8 mouse cellular contexts compared by ENCODE assay signal in genomic region chr9:63091971-63092528, GRCm38 (mm10). TPM values are rescaled to one million over a fixed set of nuclear protein-coding genes. Genes with fewer than 3 reads are reported as not detected.
DNase-seq lines count a peak whose midpoint lies in the region; ATAC-seq and TF ChIP-seq lines count a peak whose summit lies in the region.

No protein-coding gene starts in this region.

- H3K4me3 ChIP-seq in spleen, adult 2 months (ENCODE audit: extremely low read depth, insufficient read depth, insufficient read length) = peak overlapping the region; percentile 42
- peak overlapping the region; percentile 31 for H3K4me3 ChIP-seq in forebrain, embryonic 12.5 days (replicated peaks)
- H3K4me3 ChIP-seq in heart, embryonic 13.5 days = peak overlapping the region; percentile 48
- peak overlapping the region; percentile 25 for H3K4me3 ChIP-seq in kidney, postnatal 0 days (replicated peaks; ENCODE audit: low read depth, low read length)
- H3K4me3 ChIP-seq in midbrain, embryonic 16.5 days (ENCODE audit: low read depth, low read length) = peak overlapping the region; percentile 27

- H3K4me2 ChIP-seq in forebrain, embryonic 12.5 days = peak overlapping the region; percentile 59
- H3K4me2 ChIP-seq in heart, embryonic 13.5 days = peak overlapping the region; percentile 70
- peak overlapping the region; percentile 52 for H3K4me2 ChIP-seq in kidney, postnatal 0 days (ENCODE audit: low read length)
- peak overlapping the region; percentile 54 for H3K4me2 ChIP-seq in midbrain, embryonic 16.5 days (ENCODE audit: low read length)

- H3K27me3 ChIP-seq in spleen, adult 2 months (ENCODE audit: control insufficient read depth, insufficient read depth, low read length) = no peaks in the 10 kb centered on the region
- H3K27me3 ChIP-seq in forebrain, embryonic 12.5 days = no peaks in the 10 kb centered on the region
- H3K27me3 ChIP-seq in heart, embryonic 13.5 days (replicated peaks) = no peaks in the 10 kb centered on the region
- H3K27me3 ChIP-seq in kidney, postnatal 0 days (ENCODE audit: insufficient read depth, low read length) = no peaks in the 10 kb centered on the region
- no peaks in the 10 kb centered on the region for H3K27me3 ChIP-seq in midbrain, embryonic 16.5 days (ENCODE audit: control insufficient read depth, insufficient read depth, low read depth, low read length)

- H3K4me1 ChIP-seq in spleen, adult 2 months (ENCODE audit: control insufficient read depth, insufficient read depth, insufficient read length) = peaks cover 4% of the 10 kb centered on the region; the same call in 1 of the 2 replicates
- peaks cover 34% of the 10 kb centered on the region for H3K4me1 ChIP-seq in forebrain, embryonic 12.5 days
- peaks cover 31% of the 10 kb centered on the region for H3K4me1 ChIP-seq in heart, embryonic 13.5 days
- H3K4me1 ChIP-seq in kidney, postnatal 0 days (replicated peaks; ENCODE audit: insufficient read depth, low read length) = peaks cover 15% of the 10 kb centered on the region; the same call in 1 of the 2 replicates
- H3K4me1 ChIP-seq in midbrain, embryonic 16.5 days (ENCODE audit: control insufficient read depth, insufficient read depth, low read length) = peaks cover 18% of the 10 kb centered on the region

- no peaks in the 10 kb centered on the region for H3K9me3 ChIP-seq in forebrain, embryonic 12.5 days
- no peaks in the 10 kb centered on the region for H3K9me3 ChIP-seq in heart, embryonic 13.5 days
- H3K9me3 ChIP-seq in kidney, postnatal 0 days (replicated peaks; ENCODE audit: low read length) = no peaks in the 10 kb centered on the region
- H3K9me3 ChIP-seq in midbrain, embryonic 16.5 days (replicated peaks; ENCODE audit: control insufficient read depth, low read length, poor library complexity, severe bottlenecking) = no peaks in the 10 kb centered on the region

- ATAC-seq in forebrain, embryonic 12.5 days (ENCODE audit: low FRiP score) = peak; percentile 86
- peak; percentile 47 for ATAC-seq in heart, embryonic 13.5 days (ENCODE audit: extremely low read depth, insufficient number of reproducible peaks, low FRiP score, low TSS enrichment)
- ATAC-seq in kidney, postnatal 0 days (replicated peaks; ENCODE audit: low FRiP score, low read depth) = peak; percentile 88
- peak; percentile 85 for ATAC-seq in midbrain, embryonic 16.5 days

- peak overlapping the region; percentile 51 for H3K9ac ChIP-seq in forebrain, embryonic 12.5 days
- H3K9ac ChIP-seq in heart, embryonic 13.5 days = peak overlapping the region; percentile 75
- H3K9ac ChIP-seq in kidney, postnatal 0 days (ENCODE audit: low read depth, low read length) = 0 out of 2 replicates have a peak overlapping the region, but pooled peaks have one; percentile 1
- H3K9ac ChIP-seq in midbrain, embryonic 16.5 days (ENCODE audit: low read depth, low read length) = peak overlapping the region; percentile 56

- H3K27ac ChIP-seq in spleen, adult 2 months (ENCODE audit: insufficient read depth, low read length) = peak overlapping the region; percentile 30; the same call in 1 of the 2 replicates
- peak overlapping the region; percentile 89 for H3K27ac ChIP-seq in forebrain, embryonic 12.5 days
- H3K27ac ChIP-seq in heart, embryonic 13.5 days (replicated peaks) = peak overlapping the region; percentile 93
- H3K27ac ChIP-seq in kidney, postnatal 0 days = peak overlapping the region; percentile 74
- H3K27ac ChIP-seq in midbrain, embryonic 16.5 days (ENCODE audit: low read length) = peak overlapping the region; percentile 60

- DNase-seq in spleen, adult 2 months (ENCODE audit: low read depth in 1 of 2, low spot score in 2 of 2) = no peak
- no peak for DNase-seq in spleen, adult 12 weeks (ENCODE audit: low spot score)
- DNase-seq in kidney, postnatal 0 days (ENCODE audit: low spot score) = peak; percentile 96
- peak; percentile 54 for DNase-seq in liver
- DNase-seq in telencephalon, adult 2 months (ENCODE audit: low read depth, low spot score) = peak; percentile 48

- TF ChIP-seq POLR2A in spleen, adult 2 months (IDR thresholded peaks at IDR 0.05; ENCODE audit: low read depth, low read length) = no peak

- no peak for TF ChIP-seq CTCF in spleen, adult 2 months (IDR thresholded peaks at IDR 0.05; ENCODE audit: extremely low read depth, insufficient read depth, insufficient read length, insufficient replicate concordance)
- TF ChIP-seq CTCF in kidney, postnatal 0 days (IDR thresholded peaks at IDR 0.05; ENCODE audit: low read depth) = no peak

- WGBS in spleen, adult 2 months = 5% methylated on average over 13 of the region's 13 CpGs
- 2% methylated on average over 13 of the region's 13 CpGs for WGBS in forebrain, embryonic 12.5 days
- 1% methylated on average over 13 of the region's 13 CpGs for WGBS in heart, embryonic 13.5 days
- 2% methylated on average over 13 of the region's 13 CpGs for WGBS in kidney, postnatal 0 days
- 2% methylated on average over 13 of the region's 13 CpGs for WGBS in midbrain, embryonic 16.5 days

- no peaks in the 10 kb centered on the region for H3K36me3 ChIP-seq in spleen, adult 2 months (ENCODE audit: control insufficient read depth, insufficient read depth, low read length)
- H3K36me3 ChIP-seq in forebrain, embryonic 12.5 days (replicated peaks) = no peaks in the 10 kb centered on the region
- H3K36me3 ChIP-seq in heart, embryonic 13.5 days = no peaks in the 10 kb centered on the region
- H3K36me3 ChIP-seq in kidney, postnatal 0 days (ENCODE audit: insufficient read depth, low read length) = no peaks in the 10 kb centered on the region
- no peaks in the 10 kb centered on the region for H3K36me3 ChIP-seq in midbrain, embryonic 16.5 days (ENCODE audit: control insufficient read depth, insufficient read depth, low read length)

RNA-seq across cellular contexts. Expression of gene Skor1, which starts 56.7 kb away (rescaled TPM):
- polyA plus RNA-seq in spleen, adult 2 months (2012; rRNA removed) = 0.04 and 0.09 TPM in 2 replicates
- 0.61 and 0.88 TPM in 2 replicates for polyA plus RNA-seq in forebrain, embryonic 12.5 days (2016; fragmentation: Nextera tagmentation; extraction: Ambion mirVana)
- not detected in 2 replicates for polyA plus RNA-seq in heart, embryonic 13.5 days (2015; fragmentation: Nextera tagmentation; extraction: Ambion mirVana)
- polyA plus RNA-seq in kidney, postnatal 0 days (2015; fragmentation: Nextera tagmentation; extraction: Ambion mirVana) = not detected in 2 replicates
- polyA plus RNA-seq in midbrain, embryonic 16.5 days (2015; fragmentation: Nextera tagmentation; extraction: Ambion mirVana) = 0.54 and 0.75 TPM in 2 replicates

Comparison
In these comparisons a context has a peak if more than half of its experiments do, and no peak if none do; other contexts are left out.
1. DNase-seq: peak in kidney, postnatal 0 days (single experiment), liver (single experiment) and telencephalon, adult 2 months (single experiment); none in spleen, adult 2 months (0 of 2) and spleen, adult 12 weeks (single experiment).
2. H3K27ac ChIP-seq: peak in every context shown above with its lines; median percentile 93 in heart, embryonic 13.5 days; 89 in forebrain, embryonic 12.5 days; 74 in kidney, postnatal 0 days; 60 in midbrain, embryonic 16.5 days; 30 in spleen, adult 2 months.
3. H3K9ac ChIP-seq: peak in every context shown above with its lines; median percentile 75 in heart, embryonic 13.5 days; 56 in midbrain, embryonic 16.5 days; 51 in forebrain, embryonic 12.5 days; 1 in kidney, postnatal 0 days.
4. Peak in every context shown above with its lines, with median percentiles within 50 percentile points of each other: H3K4me3 ChIP-seq, ATAC-seq and H3K4me2 ChIP-seq.